Mouse (Mus musculus): Measurements from ENCODE around the gene Dzip1l.

- no peak for TF ChIP-seq CTCF (IDR thresholded peaks at IDR 0.05; ENCODE audit: extremely low read depth, insufficient read length, insufficient replicate concordance, low read depth, low read length)
- TF ChIP-seq POLR2A (IDR thresholded peaks at IDR 0.05; ENCODE audit: low read depth, low read length) = no peak
Observed at GRCm38 (mm10) chr9:99603566-99603965, 25.7 kb upstream of the Dzip1l start.
